Mouse (Mus musculus) kidney, embryonic 16.5 days (tissue): ENCODE measurements around the gene Pum2. TPM values are rescaled to one million over a fixed set of nuclear protein-coding genes. Genes with fewer than 3 reads are reported as not detected.

Experiments used
- ATAC-seq: fragments of 200-750 bp; cut with Nextera tagmentation; 2 replicates; pipeline ENCODE4 v1.8.0; 2017; ENCODE audit warnings: moderate TSS enrichment; ENCODE audit not compliant: low FRiP score, low TSS enrichment
- H3K27ac ChIP-seq: fragments of 300-500 bp; sonication (generic); 2 replicates; pipeline ENCODE4 v1.5.1; 2014; ENCODE audit warnings: low read length
- H3K27me3 ChIP-seq: fragments of 300-500 bp; sonication (generic); 2 replicates; pipeline ENCODE4 v1.6.1; 2014; ENCODE audit warnings: low read length, control low read depth, mixed read lengths; ENCODE audit not compliant: insufficient read depth
- H3K36me3 ChIP-seq: fragments of 300-500 bp; sonication (generic); 2 replicates; pipeline ENCODE4 v1.6.1; 2014; ENCODE audit warnings: low read length, control low read depth, mixed read lengths; ENCODE audit not compliant: insufficient read depth
- H3K4me1 ChIP-seq: fragments of 300-500 bp; sonication (generic); 2 replicates; pipeline ENCODE4 v1.6.1; 2014; ENCODE audit warnings: low read length, control low read depth, mixed read lengths; ENCODE audit not compliant: insufficient read depth
- H3K4me2 ChIP-seq: fragments of 300-500 bp; sonication (generic); replicated peaks from 2 replicates; pipeline ENCODE4 v1.6.1; 2014; ENCODE audit warnings: low read depth, low read length
- H3K4me3 ChIP-seq: fragments of 300-500 bp; sonication (generic); 2 replicates; pipeline ENCODE4 v1.5.1; 2014; ENCODE audit warnings: mild to moderate bottlenecking, low read length
- H3K9ac ChIP-seq: fragments of 300-500 bp; sonication (generic); replicated peaks from 2 replicates; pipeline ENCODE4 v1.6.1; 2014; ENCODE audit warnings: low read length
- H3K9me3 ChIP-seq: fragments of 300-500 bp; sonication (generic); 2 replicates; pipeline ENCODE4 v1.6.1; 2016; ENCODE audit warnings: low read length, control low read depth
- WGBS: fragments of 180-500 bp; shearing (Covaris S2); extraction: QIAGEN DNeasy Blood & Tissue Kit; methylation state at CpG from one replicate; pipeline ENCODE4 v1.1.7; 2014; 5-methylcytosine and 5-hydroxymethylcytosine counted together
- polyA plus RNA-seq: library from polyadenylated mRNA; unstranded; fragments of >200 nt; fragmentation: Nextera tagmentation; extraction: Ambion mirVana; gene quantifications from 2 replicates; pipeline ENCODE4 v1.2.1, GENCODE M21; 2015

Gene Pum2
- polyA plus RNA-seq, 1 experiment from 2014 or later, result 48.0 TPM

- H3K4me2 ChIP-seq, result peak overlapping the region; percentile 94
- H3K9me3 ChIP-seq, result no peaks in the 10 kb centered on the region; the same call in 1 of the 2 replicates
- H3K27ac ChIP-seq, result peak overlapping the region; percentile 82
- no peaks in the 10 kb centered on the region for H3K27me3 ChIP-seq
- peaks cover 15% of the 10 kb centered on the region for H3K4me1 ChIP-seq
- WGBS, result under 1% methylated on average over 37 of the region's 37 CpGs
- H3K9ac ChIP-seq, result peak overlapping the region; percentile 90
- no peak; the same call in none of the 2 replicates for ATAC-seq
- H3K4me3 ChIP-seq, result peak overlapping the region; percentile 87
- no peaks in the 10 kb centered on the region for H3K36me3 ChIP-seq
Measured at GRCm38 (mm10) chr12:8771844-8772380, 98.0 kb downstream of the Pum2 start.

GRCm38 (mm10) chr12:8772451-8773143, 98.7 kb downstream of the Pum2 start:
- H3K4me3 ChIP-seq, result peak overlapping the region; percentile 87
- peak overlapping the region; percentile 94 for H3K4me2 ChIP-seq
- ATAC-seq, result peak; percentile 47
- peak overlapping the region; percentile 90 for H3K9ac ChIP-seq
- no peaks in the 10 kb centered on the region for H3K27me3 ChIP-seq
- H3K27ac ChIP-seq, result peak overlapping the region; percentile 82
- H3K9me3 ChIP-seq, result no peaks in the 10 kb centered on the region; the same call in 1 of the 2 replicates
- H3K36me3 ChIP-seq, result no peaks in the 10 kb centered on the region
- peaks cover 15% of the 10 kb centered on the region for H3K4me1 ChIP-seq
- under 1% methylated on average over 53 of the region's 55 CpGs for WGBS

- Histone ChIP-seq H3K4me2 (peak overlapping the region; percentile 94), H3K27ac (no peak overlapping the region), H3K4me3 (peak overlapping the region; percentile 87), H3K4me1 (peaks cover 21% of the 10 kb centered on the region), H3K9ac (peak overlapping the region; percentile 90), H3K9me3 (no peaks in the 10 kb centered on the region; the same call in 1 of the 2 replicates), H3K27me3 (no peaks in the 10 kb centered on the region), H3K36me3 (no peaks in the 10 kb centered on the region)
- 25% methylated on average over 6 of the region's 6 CpGs for WGBS
- ATAC-seq, result no peak
Measured at GRCm38 (mm10) chr12:8773336-8773735, 99.4 kb downstream of the Pum2 start.

- Histone ChIP-seq H3K27ac (no peak overlapping the region), H3K4me1 (peaks cover 21% of the 10 kb centered on the region), H3K9me3 (no peaks in the 10 kb centered on the region), H3K4me2 (no peak overlapping the region), H3K27me3 (no peaks in the 10 kb centered on the region), H3K4me3 (no peak overlapping the region), H3K36me3 (no peaks in the 10 kb centered on the region), H3K9ac (no peak overlapping the region)
- no peak for ATAC-seq
Measured at GRCm38 (mm10) chr12:8774183-8774582, 100.2 kb downstream of the Pum2 start.

- ATAC-seq, result no peak
- Histone ChIP-seq H3K27ac (no peak overlapping the region), H3K4me3 (no peak overlapping the region), H3K9me3 (no peaks in the 10 kb centered on the region), H3K9ac (no peak overlapping the region), H3K4me1 (peaks cover 25% of the 10 kb centered on the region), H3K36me3 (no peaks in the 10 kb centered on the region), H3K27me3 (no peaks in the 10 kb centered on the region), H3K4me2 (no peak overlapping the region)
- 91% methylated on average over 7 of the region's 7 CpGs for WGBS
Measured at GRCm38 (mm10) chr12:8776206-8776605, 102.3 kb downstream of the Pum2 start.

GRCm38 (mm10) chr12:8776741-8777140, 102.8 kb downstream of the Pum2 start:
- 89% methylated on average over 3 of the region's 3 CpGs for WGBS
- Histone ChIP-seq H3K9ac (no peak overlapping the region), H3K4me2 (no peak overlapping the region), H3K4me1 (peaks cover 27% of the 10 kb centered on the region), H3K27me3 (no peaks in the 10 kb centered on the region), H3K4me3 (no peak overlapping the region), H3K9me3 (no peaks in the 10 kb centered on the region), H3K27ac (no peak overlapping the region), H3K36me3 (no peaks in the 10 kb centered on the region)
- no peak for ATAC-seq

GRCm38 (mm10) chr12:8778106-8778505, 104.2 kb downstream of the Pum2 start:
- Histone ChIP-seq H3K4me3 (no peak overlapping the region), H3K4me1 (peaks cover 25% of the 10 kb centered on the region), H3K27me3 (no peaks in the 10 kb centered on the region), H3K4me2 (no peak overlapping the region), H3K27ac (no peak overlapping the region), H3K9me3 (no peaks in the 10 kb centered on the region), H3K36me3 (no peaks in the 10 kb centered on the region), H3K9ac (no peak overlapping the region)
- ATAC-seq, result peak; percentile 33; the same call in 1 of the 2 replicates
- WGBS, result 70% methylated on average over 7 of the region's 7 CpGs

- Histone ChIP-seq H3K4me2 (no peak overlapping the region), H3K4me1 (peaks cover 14% of the 10 kb centered on the region), H3K4me3 (no peak overlapping the region), H3K36me3 (no peaks in the 10 kb centered on the region), H3K27ac (no peak overlapping the region), H3K27me3 (no peaks in the 10 kb centered on the region), H3K9ac (no peak overlapping the region), H3K9me3 (no peaks in the 10 kb centered on the region)
- ATAC-seq, result no peak
- WGBS, result 65% methylated on average over 4 of the region's 4 CpGs
Measured at GRCm38 (mm10) chr12:8779851-8780250, 105.9 kb downstream of the Pum2 start.

GRCm38 (mm10) chr12:8781121-8781520, 107.2 kb downstream of the Pum2 start:
- Histone ChIP-seq H3K9ac (no peak overlapping the region), H3K27me3 (no peaks in the 10 kb centered on the region), H3K9me3 (no peaks in the 10 kb centered on the region), H3K4me3 (no peak overlapping the region), H3K4me2 (no peak overlapping the region), H3K27ac (no peak overlapping the region), H3K36me3 (no peaks in the 10 kb centered on the region), H3K4me1 (peaks cover 18% of the 10 kb centered on the region)
- 66% methylated on average over 7 of the region's 7 CpGs for WGBS
- ATAC-seq, result no peak

- no peak overlapping the region for H3K9ac ChIP-seq
- H3K4me1 ChIP-seq, result peaks cover 25% of the 10 kb centered on the region
- H3K9me3 ChIP-seq, result no peaks in the 10 kb centered on the region
- 81% methylated on average over 9 of the region's 9 CpGs for WGBS
- no peak overlapping the region for H3K4me3 ChIP-seq
- no peak for ATAC-seq
- H3K27ac ChIP-seq, result no peak overlapping the region
- H3K27me3 ChIP-seq, result no peaks in the 10 kb centered on the region
- H3K4me2 ChIP-seq, result no peak overlapping the region
- no peaks in the 10 kb centered on the region for H3K36me3 ChIP-seq
Measured at GRCm38 (mm10) chr12:8781681-8782378, 107.9 kb downstream of the Pum2 start.
